In the genomic region with DNA sequence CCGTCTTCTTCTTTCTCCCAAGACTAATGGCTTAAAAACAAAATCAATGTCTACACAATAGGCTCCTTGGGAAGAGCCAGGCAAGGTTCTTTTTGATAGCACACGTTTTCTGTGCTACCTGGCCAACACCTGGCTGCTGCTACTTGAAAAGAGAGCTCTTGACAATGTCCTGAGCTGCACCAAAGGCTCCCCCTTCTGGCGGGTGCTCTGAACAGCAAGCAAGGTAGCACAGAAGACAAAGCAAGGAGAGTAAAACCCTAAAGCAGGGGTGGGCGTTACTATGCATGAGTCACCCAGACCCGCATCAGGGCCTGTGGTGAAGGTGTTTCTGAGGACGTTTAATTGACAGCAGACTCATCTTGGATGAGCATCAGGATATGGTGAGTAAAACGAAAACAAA, we compare ENCODE assay signal across 9 mouse cellular contexts. TPM values are rescaled to one million over a fixed set of nuclear protein-coding genes. Genes with fewer than 3 reads are reported as not detected.
DNase-seq lines count a peak whose midpoint lies in the region; ATAC-seq and TF ChIP-seq lines count a peak whose summit lies in the region.
"Had no signal": no experiment of that assay in that cellular context is flagged by ENCODE, and none has a peak within 500 bp of the region (broad histone marks: within the 10 kb centered on the region; RNA-seq: fewer than 3 reads in every experiment).

No protein-coding gene starts in this region.

- TF ChIP-seq CTCF in layer of hippocampus, adult 2 months (conservative IDR thresholded peaks at IDR 0.05), result peak; percentile 70
- TF ChIP-seq CTCF in olfactory bulb, adult 2 months (IDR thresholded peaks at IDR 0.05; ENCODE audit: insufficient read depth, low read depth, low read length), result 0 out of 2 replicates have a peak, but pooled peaks have one; percentile 8

- peak; percentile 8 for DNase-seq in adrenal gland, adult 2 months
- DNase-seq in adrenal gland, postnatal 4 days (ENCODE audit: low spot score in 2 of 2), result no peak
- DNase-seq in layer of hippocampus, adult 2 months (ENCODE audit: low spot score in 2 of 2), result no peak
- DNase-seq in layer of hippocampus, adult 9-11 months, result no peak
- peak; percentile 43 for DNase-seq in WW6 (ENCODE audit: low read depth, low spot score)

- H3K4me3 ChIP-seq in layer of hippocampus, adult 2 months, result no peak overlapping the region
- no peak overlapping the region for H3K4me3 ChIP-seq in olfactory bulb, adult 2 months (ENCODE audit: insufficient read depth, low read depth, low read length)

- peak; percentile 45 to 49; a peak in 1 of 4 replicates for ATAC-seq in hematopoietic stem cell, adult 5-6 weeks (replicated peaks in 1 of 2; ENCODE audit: insufficient read depth in 1 of 2, low FRiP score in 2 of 2, low TSS enrichment in 1 of 2, low read depth in 1 of 2, poor library complexity in 2 of 2, severe bottlenecking in 2 of 2)
- no peak for ATAC-seq in monocyte, adult 5-6 weeks (replicated peaks; ENCODE audit: insufficient number of reproducible peaks, low FRiP score, low TSS enrichment, poor library complexity, severe bottlenecking)

- H3K4me1 ChIP-seq in olfactory bulb, adult 2 months (ENCODE audit: control insufficient read depth, insufficient read depth, low read length), result no peaks in the 10 kb centered on the region

- H3K27ac ChIP-seq in layer of hippocampus, adult 2 months, result no peak overlapping the region
- H3K27ac ChIP-seq in olfactory bulb, adult 2 months (ENCODE audit: insufficient read depth, low read depth, low read length), result no peak overlapping the region

- WGBS in olfactory bulb, adult 2 months, result 40% methylated on average over 7 of the region's 7 CpGs

- TF ChIP-seq POLR2A in olfactory bulb, adult 2 months (IDR thresholded peaks at IDR 0.05; ENCODE audit: insufficient read depth, low read depth, low read length), result no peak

RNA-seq across cellular contexts. Expression of gene Scn10a, which starts 49.5 kb away (rescaled TPM):
- total RNA-seq in adrenal gland, adult 2 months (2021), result not detected
- polyA plus RNA-seq in adrenal gland, adult 2 months (2012; rRNA removed), result not detected in 2 replicates
- total RNA-seq in adrenal gland, postnatal 4 days (2021), result under 1 TPM in 1 of 2 experiments, not detected in 1; 0.08 TPM
- total RNA-seq in layer of hippocampus, adult 2 months (2021), result not detected
- not detected in 2 replicates for total RNA-seq in hematopoietic stem cell, adult 5-6 weeks (2017)
- not detected in 2 replicates for polyA plus RNA-seq in olfactory bulb, adult 2 months (2012; ENCODE audit: insufficient read depth, insufficient read length, low replicate concordance, missing spikeins)
- not detected in 3 replicates for total RNA-seq in monocyte, adult 5-6 weeks (2017)

RNA-seq across cellular contexts. Expression of gene Scn11a, which starts 56.7 kb away (rescaled TPM):
- not detected for total RNA-seq in adrenal gland, adult 2 months (2021)
- polyA plus RNA-seq in adrenal gland, adult 2 months (2012; rRNA removed), result not detected in 2 replicates
- under 1 TPM in 1 of 2 experiments, not detected in 1; 0.06 TPM for total RNA-seq in adrenal gland, postnatal 4 days (2021)
- total RNA-seq in layer of hippocampus, adult 2 months (2021), result not detected
- 0.25 and 0.50 TPM in 2 replicates for total RNA-seq in hematopoietic stem cell, adult 5-6 weeks (2017)
- polyA plus RNA-seq in olfactory bulb, adult 2 months (2012; ENCODE audit: insufficient read depth, insufficient read length, low replicate concordance, missing spikeins), result not detected in 2 replicates
- not detected in 3 replicates for total RNA-seq in monocyte, adult 5-6 weeks (2017)
- polyA plus RNA-seq: heart, embryonic 14.5 days had no signal

Comparison
In these comparisons a context has a peak if more than half of its experiments do, and no peak if none do; other contexts are left out.
1. DNase-seq: peak in adrenal gland, adult 2 months (single experiment) and WW6 (single experiment); none in adrenal gland, postnatal 4 days (0 of 2), layer of hippocampus, adult 2 months (0 of 2) and layer of hippocampus, adult 9-11 months (single experiment).